Mouse (Mus musculus): Measurements from ENCODE around the gene Mrpl20.

- TF ChIP-seq POLR2A (IDR thresholded peaks at IDR 0.05; ENCODE audit: borderline replicate concordance, extremely low read depth, low read depth, low read length) (no peak), CTCF (IDR thresholded peaks at IDR 0.05; ENCODE audit: insufficient read depth, low read length) (no peak)
These were observed 42.6 kb upstream of the Mrpl20 start for GRCm38 (mm10) chr4:155759862-155760612.
